10 mouse cellular contexts compared by ENCODE assay signal in the genomic region with DNA sequence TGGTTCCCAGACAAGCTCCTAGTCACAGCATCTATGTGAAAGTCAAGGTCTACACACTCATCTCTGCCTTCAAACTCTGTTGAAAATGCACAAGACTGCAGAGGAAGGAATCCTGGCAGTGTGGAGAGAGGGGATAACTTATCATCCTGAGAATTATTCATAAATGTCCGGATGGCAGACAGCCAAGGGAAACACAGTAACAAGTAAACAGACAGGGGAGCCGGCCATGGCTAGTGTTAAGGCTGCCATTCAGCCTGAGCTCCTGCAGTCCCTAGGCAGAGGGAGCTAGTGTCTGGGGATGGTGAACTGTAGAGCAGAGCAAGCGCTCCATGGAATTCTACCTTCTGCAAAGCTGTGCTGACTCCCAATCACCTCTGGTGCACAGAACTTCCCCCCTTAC.
DNase-seq lines count a peak whose midpoint lies in the region; ATAC-seq lines count a peak whose summit lies in the region.
"Had no signal": no experiment of that assay in that cellular context is flagged by ENCODE, and none has a peak within 500 bp of the region (broad histone marks: within the 10 kb centered on the region; RNA-seq: fewer than 3 reads in every experiment).

No protein-coding gene starts in this region.

- H3K4me1 ChIP-seq in lung, embryonic 15.5 days: peaks cover 14% of the 10 kb centered on the region
- H3K4me1 ChIP-seq in kidney, embryonic 15.5 days: peaks cover 12% of the 10 kb centered on the region
- H3K4me1 ChIP-seq in stomach, embryonic 14.5 days (ENCODE audit: control insufficient read depth, insufficient read depth, low read length): peaks cover 7% of the 10 kb centered on the region
- H3K4me1 ChIP-seq: limb, embryonic 12.5 days had no signal

- H3K36me3 ChIP-seq in lung, embryonic 15.5 days: no peaks in the 10 kb centered on the region
- H3K36me3 ChIP-seq in kidney, embryonic 15.5 days: no peaks in the 10 kb centered on the region
- H3K36me3 ChIP-seq in stomach, embryonic 14.5 days (ENCODE audit: control insufficient read depth, insufficient read depth, low read length): no peaks in the 10 kb centered on the region
- H3K36me3 ChIP-seq: limb, embryonic 12.5 days had no signal

- no peaks in the 10 kb centered on the region for H3K27me3 ChIP-seq in lung, embryonic 15.5 days
- no peaks in the 10 kb centered on the region for H3K27me3 ChIP-seq in kidney, embryonic 15.5 days
- H3K27me3 ChIP-seq in stomach, embryonic 14.5 days (ENCODE audit: control insufficient read depth, insufficient read depth, low read length): no peaks in the 10 kb centered on the region

- 20% methylated on average over 3 of the region's 3 CpGs for WGBS in lung, embryonic 15.5 days
- WGBS in kidney, embryonic 15.5 days: 45% methylated on average over 3 of the region's 3 CpGs
- 22% methylated on average over 3 of the region's 3 CpGs for WGBS in stomach, embryonic 14.5 days

- no peak overlapping the region for H3K9ac ChIP-seq in lung, embryonic 15.5 days
- H3K9ac ChIP-seq in kidney, embryonic 15.5 days: no peak overlapping the region
- no peak overlapping the region for H3K9ac ChIP-seq in stomach, embryonic 14.5 days (replicated peaks; ENCODE audit: low read depth, low read length)
- H3K9ac ChIP-seq: hindbrain, embryonic 14.5 days; limb, embryonic 12.5 days had no signal

- DNase-seq in lung, adult 18-20 months: no peak
- DNase-seq in adrenal gland, postnatal 36 days: peak; percentile 60 to 77
- DNase-seq in cerebellum, adult 9-11 months: no peak
- no peak for DNase-seq in layer of hippocampus, adult 8-10 months (ENCODE audit: low spot score in 2 of 2)
- DNase-seq: embryo, embryonic 11 days had no signal

- H3K4me2 ChIP-seq in lung, embryonic 15.5 days: no peak overlapping the region
- H3K4me2 ChIP-seq in kidney, embryonic 15.5 days: no peak overlapping the region
- no peak overlapping the region for H3K4me2 ChIP-seq in stomach, embryonic 14.5 days (replicated peaks; ENCODE audit: low read depth, low read length)
- H3K4me2 ChIP-seq: hindbrain, embryonic 14.5 days; limb, embryonic 12.5 days had no signal

- H3K9me3 ChIP-seq in lung, embryonic 15.5 days: no peaks in the 10 kb centered on the region
- H3K9me3 ChIP-seq in kidney, embryonic 15.5 days (replicated peaks): no peaks in the 10 kb centered on the region
- no peaks in the 10 kb centered on the region for H3K9me3 ChIP-seq in stomach, embryonic 14.5 days (ENCODE audit: control insufficient read depth, low read depth, low read length)
- H3K9me3 ChIP-seq: limb, embryonic 12.5 days had no signal

- H3K27ac ChIP-seq in lung, embryonic 15.5 days: no peak overlapping the region
- no peak overlapping the region for H3K27ac ChIP-seq in kidney, embryonic 15.5 days
- H3K27ac ChIP-seq in stomach, embryonic 14.5 days (ENCODE audit: low read length): no peak overlapping the region
- H3K27ac ChIP-seq: hindbrain, embryonic 14.5 days; limb, embryonic 12.5 days had no signal

- H3K4me3 ChIP-seq in lung, embryonic 15.5 days: no peak overlapping the region
- H3K4me3 ChIP-seq in kidney, embryonic 15.5 days (replicated peaks): no peak overlapping the region
- no peak overlapping the region for H3K4me3 ChIP-seq in stomach, embryonic 14.5 days (ENCODE audit: low read depth, low read length)
- H3K4me3 ChIP-seq: limb, embryonic 12.5 days had no signal

- ATAC-seq in lung, embryonic 15.5 days (ENCODE audit: borderline replicate concordance, extremely low read depth, low FRiP score, low TSS enrichment): peak; percentile 88
- peak; percentile 62; the same call in 1 of the 2 replicates for ATAC-seq in kidney, embryonic 15.5 days (replicated peaks; ENCODE audit: low FRiP score)
- ATAC-seq in stomach, embryonic 14.5 days (ENCODE audit: insufficient number of reproducible peaks, insufficient read depth, low FRiP score, low read depth): peak; percentile 70; the same call in 1 of the 2 replicates

Comparison
In these comparisons a context has a peak if more than half of its experiments do, and no peak if none do; other contexts are left out.
1. DNase-seq: peak in adrenal gland, postnatal 36 days (2 of 2); none in lung, adult 18-20 months (0 of 2), cerebellum, adult 9-11 months (single experiment) and layer of hippocampus, adult 8-10 months (0 of 2).
2. Peak in every context shown above with its lines, with median percentiles within 50 percentile points of each other: ATAC-seq.